Mouse (Mus musculus) gastrocnemius, postnatal 4 days (tissue): ENCODE results near the gene Stap2. TPM values are rescaled to one million over a fixed set of nuclear protein-coding genes. Genes with fewer than 3 reads are reported as not detected.

Experiments
- DNase-seq, 2 experiments: peaks; one replicate each; pipeline ENCODE4 v3.0.0; 2021 to 2022; ENCODE audit warnings: low spot score in 2 of 2, mixed read lengths in 2 of 2
- total RNA-seq, 2 experiments: library from RNA; stranded (reverse); gene quantifications; 2 replicates each; pipeline ENCODE4 v1.2.3; 2021

Gene Stap2
- total RNA-seq, 2 experiments from 2014 or later, result 7.0 TPM

DNA sequence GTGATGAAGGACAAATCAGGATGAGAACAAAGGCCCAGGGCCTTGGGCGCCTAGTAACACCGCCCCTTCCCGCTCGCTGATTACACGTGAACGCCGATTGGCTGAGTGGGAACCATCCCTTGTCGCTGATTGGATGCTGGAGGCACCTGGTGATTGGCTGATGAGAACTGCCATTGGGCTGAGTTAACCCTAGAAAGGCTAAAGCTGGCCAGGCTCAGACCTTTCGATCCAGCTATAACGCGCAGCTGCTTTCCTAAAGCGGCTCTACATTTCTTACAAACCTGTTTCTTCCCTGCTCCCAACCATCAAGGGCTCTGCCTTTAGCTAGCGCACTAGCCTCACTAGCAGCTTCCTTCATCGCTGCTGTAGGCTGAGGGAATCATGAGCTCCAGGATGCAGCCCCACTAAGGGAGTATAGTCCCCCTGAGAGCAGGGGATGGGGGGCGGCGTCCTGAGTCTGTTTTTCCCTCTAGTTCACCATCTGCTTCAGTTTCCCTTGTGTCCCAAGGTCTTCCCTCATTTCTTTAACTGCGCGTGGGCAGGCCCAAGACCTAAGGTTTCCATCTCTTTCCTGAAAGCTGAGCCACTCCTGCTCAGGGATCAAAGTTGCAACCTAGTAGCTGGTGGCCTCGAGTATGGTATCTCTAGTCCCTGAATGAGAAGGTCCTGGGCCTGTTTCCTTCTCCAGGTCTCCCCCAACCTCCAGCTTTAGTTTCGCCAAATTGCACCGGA lies 3.1 kb upstream of the Stap2 start:
- peak; percentile 79 to 90 for DNase-seq

DNA sequence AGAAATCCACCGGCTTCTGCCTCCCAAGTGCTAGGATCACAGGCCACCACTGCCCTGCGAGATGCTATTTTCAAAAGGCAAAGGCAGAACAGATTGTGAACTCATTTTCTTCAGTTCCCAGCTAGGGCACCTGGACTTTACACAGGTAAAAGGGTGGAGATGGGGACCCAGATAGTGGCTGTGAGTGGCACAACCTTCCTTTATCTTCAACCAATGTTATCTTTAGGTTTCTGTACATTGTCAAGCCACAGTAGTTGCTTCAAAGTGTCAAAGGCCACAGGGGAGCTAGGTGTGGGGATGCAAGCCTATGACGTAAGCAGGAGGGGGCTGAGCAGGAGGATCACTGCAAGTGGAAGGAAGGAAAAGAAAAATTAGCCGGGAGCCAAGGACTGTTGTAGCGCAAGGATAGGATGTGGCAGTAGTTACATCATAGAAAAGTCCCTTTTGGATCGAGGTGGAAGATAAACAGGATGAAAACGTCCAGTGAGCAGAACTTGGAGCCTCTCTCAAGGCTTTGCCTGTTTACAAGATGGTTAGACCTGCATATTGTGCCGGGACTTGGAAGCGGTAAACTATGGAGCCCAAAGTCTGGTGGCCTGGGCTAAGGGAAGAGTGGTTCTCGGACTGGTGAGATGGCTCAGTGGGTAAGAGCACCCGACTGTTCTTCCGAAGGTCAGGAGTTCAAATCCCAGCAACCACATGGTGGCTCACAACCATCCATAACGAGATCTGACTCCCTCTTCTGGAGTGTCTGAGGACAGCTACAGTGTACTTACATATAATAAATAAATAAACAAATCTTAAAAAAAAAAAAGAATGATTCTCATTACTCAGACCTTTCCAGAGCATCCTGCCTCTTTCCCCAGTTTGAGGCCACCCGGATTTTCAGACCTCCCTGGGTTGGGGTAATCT lies 2.3 kb upstream of the Stap2 start:
- DNase-seq, result no peak

DNA sequence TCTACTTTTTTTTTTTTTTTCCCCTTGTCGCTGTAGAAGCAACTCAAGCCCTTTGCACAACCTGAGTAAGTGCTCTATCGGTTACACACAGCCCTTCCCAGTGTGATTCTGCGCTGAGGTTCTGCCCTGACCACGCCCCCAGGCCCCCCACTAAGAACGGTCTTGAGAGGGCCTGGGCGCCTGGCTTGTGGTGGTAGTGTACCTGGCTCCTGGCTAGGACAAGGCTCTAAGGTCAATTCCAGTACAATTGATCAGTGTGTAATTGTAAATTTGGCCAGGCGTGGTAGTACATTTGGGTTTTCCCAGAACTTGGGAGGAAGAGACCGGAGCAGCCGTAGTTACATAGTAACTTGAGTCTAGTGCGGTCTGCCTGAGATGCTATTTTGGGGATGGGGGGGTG lies 1.6 kb upstream of the Stap2 start:
- no peak for DNase-seq

DNA sequence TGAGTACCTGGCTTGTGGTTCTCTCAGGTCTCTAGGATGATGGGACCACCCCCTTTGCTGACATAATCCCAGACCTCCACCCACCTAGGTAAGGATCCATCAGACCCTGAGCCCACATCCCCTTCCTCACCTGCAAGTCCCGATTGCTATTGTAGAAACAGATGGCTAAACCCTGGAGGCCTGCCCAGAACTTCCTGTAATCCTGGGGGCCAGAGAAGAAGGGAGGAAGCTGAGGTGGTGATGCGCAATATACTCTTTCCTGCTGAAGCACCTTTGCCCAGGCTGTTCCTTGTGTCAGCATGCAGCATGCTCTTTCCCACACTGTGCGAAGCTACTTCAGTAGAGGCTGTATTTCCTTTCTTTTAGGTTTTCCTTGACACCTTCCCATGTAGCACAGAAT lies 2.4 kb downstream of the Stap2 start:
- DNase-seq, result no peak

DNA sequence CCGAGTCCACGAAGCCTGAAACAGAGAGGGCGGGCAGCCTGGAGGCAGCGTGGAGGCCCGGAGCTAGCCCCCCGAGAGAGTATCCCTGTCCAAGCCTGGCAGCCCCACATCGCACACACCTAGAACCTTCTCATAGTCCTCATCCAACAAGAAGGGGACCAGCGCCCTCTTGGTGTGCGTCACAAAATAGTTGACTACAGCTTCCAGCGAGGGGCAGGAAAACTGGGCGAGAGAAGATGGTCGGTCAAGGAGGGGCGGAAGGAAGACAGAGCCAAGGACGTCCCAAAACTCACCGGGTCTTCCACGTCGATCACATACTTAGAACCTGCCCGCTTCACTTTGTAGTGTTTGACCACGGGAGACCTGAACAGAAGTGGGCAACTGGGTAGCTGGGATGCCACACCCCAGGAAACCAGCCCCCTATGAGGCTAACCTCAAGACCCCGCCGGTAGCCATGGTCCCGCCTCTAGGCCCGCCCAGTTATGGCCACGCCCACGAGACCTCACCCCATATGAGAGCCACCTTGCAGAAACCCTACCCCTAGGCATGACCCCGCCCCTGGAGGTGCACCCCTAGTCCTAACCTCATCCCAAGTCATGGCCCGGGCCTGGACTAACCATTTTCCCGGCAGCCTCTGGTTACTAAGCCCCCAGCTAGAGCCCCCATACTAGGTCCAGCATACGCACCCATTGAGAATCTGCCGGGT lies 5.4 kb downstream of the Stap2 start:
- DNase-seq, result no peak

DNA sequence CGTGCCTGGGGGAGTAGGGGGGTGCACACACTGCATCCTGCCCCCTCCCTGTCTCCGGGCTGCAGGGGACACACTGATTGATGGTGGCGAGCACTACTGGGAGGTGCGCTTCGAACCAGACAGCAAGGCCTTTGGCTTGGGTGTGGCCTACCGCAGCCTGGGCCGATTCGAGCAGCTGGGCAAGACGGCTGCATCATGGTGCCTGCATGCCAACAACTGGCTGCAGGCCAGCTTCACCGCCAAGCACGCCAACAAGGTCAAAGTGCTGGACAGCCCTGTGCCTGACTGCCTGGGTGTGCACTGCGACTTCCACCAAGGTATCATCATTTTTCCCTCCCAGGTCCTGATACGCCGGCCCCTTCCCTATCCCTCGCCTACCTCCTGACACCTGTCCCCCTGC lies 9.4 kb downstream of the Stap2 start:
- DNase-seq, result no peak

DNA sequence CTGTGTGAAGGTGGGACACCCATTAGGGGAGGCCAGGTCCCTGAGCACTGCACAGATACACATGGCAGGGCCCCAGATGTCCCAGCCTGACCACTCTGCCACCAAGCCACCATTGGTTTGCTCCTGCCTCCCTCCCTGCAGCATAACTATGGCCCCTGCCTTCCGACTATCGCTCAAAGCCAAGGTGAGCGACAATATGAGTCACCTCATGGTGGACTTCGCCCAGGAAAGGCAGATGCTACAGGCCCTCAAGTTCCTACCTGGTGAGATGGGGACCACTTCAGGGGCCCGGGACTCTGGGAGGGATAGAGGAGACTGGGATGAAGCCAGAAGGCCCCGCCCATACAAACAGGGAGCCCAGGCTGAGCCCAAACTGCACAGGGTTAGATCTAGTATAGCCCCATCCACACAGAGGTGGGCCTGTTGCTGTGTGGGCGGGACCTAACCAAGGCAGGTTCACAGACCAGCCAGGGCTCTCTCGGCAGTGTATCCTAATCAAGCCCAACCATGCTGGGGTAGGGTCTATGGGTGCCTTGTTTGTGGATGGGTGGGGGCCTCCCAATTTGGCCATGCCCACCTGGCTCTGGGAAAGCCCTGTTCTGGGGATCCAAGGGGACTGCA lies 15.0 kb downstream of the Stap2 start:
- no peak for DNase-seq

DNA sequence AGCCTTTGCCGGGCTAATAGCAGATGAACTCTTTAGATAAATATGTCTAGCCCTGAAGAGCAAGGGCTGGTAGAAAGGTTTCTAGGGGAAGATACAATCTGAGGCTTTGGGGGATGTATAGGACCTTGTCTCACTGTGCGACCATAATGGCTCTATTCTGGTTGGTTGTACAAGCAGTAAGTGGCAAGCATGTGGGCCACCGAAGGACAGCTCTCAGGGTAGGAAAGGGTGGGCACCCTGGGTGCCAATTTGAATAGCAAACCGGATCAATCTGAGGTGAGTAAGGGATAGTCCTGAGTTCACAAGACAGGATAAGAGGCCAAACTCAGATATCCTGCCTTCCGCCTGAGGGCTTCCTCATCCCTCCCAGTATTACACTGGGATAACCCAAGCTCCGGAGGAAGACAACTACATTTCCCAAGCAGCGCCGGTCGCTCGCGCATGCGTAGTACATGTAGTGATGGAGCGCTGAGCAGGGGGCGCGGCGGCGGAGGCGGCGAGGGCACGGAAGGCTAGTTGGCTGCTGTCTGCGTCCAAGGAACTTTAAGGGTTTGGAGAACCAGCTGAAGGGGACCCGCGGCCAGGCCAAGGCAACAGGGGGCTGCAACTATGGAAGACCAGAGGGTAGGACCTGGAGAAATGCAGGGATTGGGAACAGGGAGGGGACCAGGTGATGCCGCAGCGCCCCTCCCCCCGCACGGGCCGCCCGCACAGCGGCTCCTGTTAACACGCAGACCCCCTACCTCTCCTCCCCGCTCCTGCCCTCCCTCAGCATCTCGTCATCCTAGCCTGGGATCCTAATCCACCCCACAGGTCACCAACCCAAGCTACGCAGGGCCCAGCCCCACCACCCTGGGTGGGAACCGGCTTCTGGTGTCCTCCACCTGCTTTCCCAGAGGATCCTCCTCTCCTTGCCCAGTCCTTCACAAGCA lies 19.1 kb downstream of the Stap2 start, which contains the start of gene Fsd1:
Gene Fsd1, plus strand, starts transcription at position 480 of the 932 bp plus-strand sequence.
- DNase-seq, result no peak

DNA sequence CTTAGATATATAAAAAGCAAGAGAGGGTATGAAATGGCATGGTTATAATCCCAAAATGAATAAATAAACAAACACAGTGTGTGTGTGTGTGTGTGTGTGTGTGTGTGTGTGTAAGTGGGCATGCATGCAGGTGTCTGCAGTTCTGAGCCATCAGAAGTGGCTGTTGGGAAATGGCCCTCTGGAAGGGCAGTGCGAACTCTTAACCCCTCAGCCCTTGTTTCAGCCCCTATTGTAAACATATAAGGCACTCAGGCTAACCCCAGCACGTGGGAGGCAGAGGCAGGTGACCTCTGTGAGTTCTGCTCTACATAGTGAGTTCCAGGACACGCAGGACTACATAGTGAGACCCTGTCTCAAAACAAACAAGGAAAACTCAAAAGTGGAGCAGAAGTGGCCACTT lies 28.1 kb downstream of the Stap2 start:
- DNase-seq, result no peak

DNA sequence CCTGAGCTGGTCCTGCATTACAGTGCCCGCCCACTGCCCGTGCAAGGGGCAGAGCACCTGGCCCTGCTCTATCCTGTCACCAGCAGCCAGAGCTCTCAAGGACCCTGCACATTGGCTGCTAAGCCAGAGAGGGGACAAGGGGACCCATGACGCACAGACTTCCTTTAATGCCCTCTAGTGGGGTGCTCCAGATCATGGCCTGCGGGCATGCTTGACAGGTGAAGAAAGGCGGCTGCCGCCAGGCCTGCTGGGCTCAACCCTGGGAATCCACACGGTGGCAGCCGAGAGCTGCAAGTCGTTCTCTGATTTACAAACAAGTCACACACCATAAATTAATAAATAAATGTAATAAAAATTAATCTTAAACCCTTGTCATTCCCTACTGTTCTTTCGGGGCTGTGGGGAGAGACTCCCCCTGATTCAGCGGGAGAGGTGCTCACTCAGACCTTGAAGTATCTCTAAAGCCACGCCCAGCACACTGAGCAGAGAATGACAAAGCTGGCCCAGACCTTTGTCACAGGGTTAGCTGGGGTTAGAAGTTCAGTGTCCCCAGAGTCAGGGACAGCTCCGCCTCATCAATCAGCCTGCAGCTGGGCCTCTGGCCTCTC lies 29.0 kb downstream of the Stap2 start:
- DNase-seq, result peak in 1 of 2 experiments; percentile 79

DNA sequence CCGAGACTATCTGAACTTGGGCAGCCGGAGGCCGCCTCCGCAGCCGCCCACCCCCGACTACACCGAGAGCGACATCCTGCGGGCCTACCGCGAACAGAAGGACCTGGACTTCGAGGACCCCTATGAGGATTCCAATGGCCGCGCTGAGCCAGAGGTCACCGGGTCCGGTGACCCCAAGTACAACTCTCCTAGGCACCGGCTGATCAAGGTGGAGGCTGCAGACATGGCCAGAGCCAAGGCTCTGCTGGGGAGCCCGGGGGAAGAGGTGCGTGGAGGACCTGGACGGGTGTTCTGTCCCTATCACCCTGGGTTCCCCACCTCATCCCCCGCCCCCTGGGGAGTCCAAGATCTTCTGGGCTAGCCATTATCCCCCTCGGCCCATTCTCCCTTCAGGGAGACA lies 33.9 kb downstream of the Stap2 start:
- DNase-seq, result no peak

DNA sequence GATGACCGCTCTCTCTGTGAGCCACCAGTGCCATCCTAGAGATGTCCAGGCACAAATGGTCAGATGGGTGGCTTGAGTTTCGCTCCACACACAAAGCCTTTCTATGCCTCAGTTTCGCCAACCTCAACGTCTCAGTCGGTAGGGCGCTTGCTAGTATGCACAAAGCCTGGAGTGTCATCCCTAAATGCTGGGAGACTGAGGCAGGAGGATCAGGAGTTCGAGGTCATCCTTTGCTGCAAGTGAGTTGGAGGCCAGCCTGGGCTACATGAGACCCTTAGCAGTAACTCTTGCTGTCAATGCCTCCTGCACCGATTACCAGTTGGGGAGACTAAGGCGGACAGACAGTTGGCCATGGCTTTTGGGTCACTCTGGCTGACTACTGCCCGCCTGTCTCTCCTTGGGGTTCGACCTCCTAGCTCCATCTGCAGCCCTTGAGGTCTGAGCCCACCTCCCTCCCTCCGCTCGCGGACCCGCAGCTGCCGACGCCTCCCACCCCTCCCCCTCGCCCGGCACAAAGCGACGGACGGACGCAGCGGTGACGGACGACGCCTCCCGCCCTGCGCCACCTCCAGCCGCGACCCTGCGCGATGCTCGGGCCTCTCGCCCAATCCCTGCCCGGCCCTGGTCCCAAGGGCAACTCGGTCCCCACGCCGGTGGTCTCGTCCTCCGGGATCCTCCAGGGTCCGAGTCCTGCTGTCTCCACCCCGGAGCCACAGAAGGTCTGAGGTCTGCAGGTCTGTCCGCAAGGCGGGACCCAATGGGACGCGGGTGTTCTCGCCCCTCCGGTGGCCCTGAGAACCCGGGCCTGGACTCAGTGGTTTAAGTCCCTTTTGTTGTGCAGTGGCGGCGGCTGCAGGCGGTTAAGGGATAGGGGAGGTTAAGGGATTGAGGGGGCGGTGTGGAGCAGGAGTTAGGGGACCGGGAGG lies 35.2 kb downstream of the Stap2 start, which contains the start of gene Shd:
Gene Shd, plus strand, starts transcription at position 502 of the 926 bp plus-strand sequence.
- DNase-seq, result peak in 1 of 2 experiments; percentile 44

DNA sequence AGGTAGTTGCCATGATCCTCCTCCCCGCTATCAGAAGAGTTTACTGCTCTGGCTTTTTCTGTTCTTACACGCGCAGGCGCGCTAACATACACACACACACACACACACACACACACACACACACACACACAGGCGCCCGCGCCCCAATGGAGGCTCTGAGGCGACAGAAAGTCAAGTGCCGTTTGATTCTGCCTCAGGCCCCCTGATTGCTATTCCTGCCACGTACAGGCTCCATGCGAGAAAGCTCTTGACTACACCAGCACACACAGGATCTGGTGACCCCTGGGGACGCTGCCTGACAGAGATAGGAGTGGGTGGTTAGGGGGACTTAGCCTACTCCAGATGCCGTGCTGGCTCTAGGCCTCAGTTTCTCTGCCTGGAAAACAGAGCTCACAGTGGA lies 35.8 kb downstream of the Stap2 start:
- DNase-seq, result no peak

DNA sequence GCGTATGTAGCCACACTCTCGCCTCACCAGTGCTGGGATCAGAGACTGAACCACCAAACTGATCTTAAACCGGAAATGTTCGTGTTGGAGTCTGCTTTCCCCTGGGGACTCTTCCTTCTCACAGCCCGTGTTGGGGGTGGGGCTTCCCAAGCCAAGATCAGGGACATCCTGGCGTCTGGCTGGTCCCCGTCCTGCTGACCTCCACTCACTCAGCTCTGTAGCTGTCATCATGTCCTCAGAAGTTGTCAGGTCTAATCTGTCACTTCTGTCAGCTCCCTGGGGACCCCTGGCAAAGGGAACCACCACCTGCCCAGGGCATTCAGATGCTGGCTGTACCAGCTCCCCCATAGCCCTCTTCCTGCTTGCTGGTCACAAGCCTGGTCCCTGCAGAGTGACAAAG lies 37.2 kb downstream of the Stap2 start:
- no peak for DNase-seq

DNA sequence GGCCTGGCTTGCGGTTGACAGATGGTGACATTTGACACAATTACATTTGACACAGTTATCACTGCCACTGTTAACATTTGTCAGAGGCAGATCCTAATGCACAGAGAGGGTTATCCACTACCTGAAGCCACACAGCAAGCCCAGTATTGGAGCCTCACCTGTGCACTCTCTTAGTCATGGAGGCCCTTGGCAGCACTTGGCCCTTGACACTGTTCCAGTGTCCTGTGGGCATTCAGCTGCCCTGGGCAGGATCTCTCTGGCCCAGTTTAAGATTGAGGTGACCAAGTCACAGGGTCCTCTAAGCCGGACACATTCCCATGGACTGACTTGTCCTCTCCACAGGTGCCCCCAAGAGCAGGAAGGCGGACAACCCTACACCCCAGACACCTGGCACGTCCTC lies 38.2 kb downstream of the Stap2 start:
- no peak for DNase-seq

DNA sequence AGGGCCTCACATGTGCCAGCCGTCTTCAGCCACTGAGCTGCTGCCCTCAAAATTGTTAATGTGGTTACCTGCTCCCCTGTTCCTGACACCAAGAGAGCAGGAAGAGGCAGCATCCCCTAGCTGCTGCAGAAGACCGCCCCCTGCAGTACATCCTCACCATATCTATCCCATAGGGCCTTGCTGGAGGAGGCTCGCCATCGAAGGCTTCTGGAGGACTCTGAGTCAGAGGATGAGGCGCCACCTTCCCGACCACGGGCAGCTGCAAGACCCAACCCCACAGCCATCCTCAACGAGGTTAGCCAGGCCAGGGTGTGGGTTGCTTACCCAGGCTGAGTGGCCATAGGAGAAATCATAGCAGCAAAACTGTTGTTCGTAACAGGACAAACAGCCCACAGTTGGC lies 40.4 kb downstream of the Stap2 start:
- peak in 1 of 2 experiments; percentile 12 for DNase-seq

DNA sequence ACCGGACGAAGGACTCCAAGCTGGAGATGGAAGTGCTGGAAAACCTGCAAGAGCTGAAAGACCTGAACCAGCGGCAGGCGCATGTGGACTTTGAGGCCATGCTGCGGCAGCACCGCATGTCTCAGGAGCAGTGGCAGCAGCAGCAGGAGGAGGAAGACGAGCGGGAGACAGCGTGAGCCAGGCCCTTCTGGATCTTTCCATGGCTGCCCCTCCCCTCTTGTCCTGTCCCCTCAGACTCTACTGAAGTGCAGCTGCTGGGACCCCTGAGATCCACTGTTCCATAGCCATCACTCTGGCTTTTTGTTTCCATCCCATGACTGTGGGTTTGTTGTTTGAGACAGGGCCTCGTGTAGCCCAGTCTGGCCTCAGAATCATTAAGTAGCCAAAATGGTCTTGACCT lies 40.9 kb downstream of the Stap2 start:
- peak in 1 of 2 experiments; percentile 13 for DNase-seq

DNA sequence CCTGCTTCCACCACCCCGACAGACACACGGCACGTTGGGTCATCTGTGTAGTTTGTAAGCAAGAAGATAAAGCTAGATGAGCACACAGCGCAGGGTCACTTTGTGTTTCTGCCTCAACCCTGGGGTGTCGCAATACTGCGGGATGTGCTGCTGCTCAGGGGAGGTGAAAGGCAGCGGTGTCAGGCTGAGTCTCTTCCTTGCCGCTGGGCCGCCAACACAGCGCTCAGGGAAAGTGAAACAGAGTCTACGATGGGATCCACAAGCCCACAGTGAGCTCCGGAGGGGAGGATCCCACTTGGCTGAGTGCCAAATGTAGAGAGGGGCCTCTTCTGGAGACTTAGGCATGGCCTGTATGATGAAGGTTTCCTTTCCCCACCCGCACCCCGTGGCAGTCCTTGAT lies 42.2 kb downstream of the Stap2 start:
- peak; percentile 7 to 14 for DNase-seq
